Mouse (Mus musculus): Measurements from ENCODE around the gene Nlrp9c. TPM values are rescaled to one million over a fixed set of nuclear protein-coding genes. Genes with fewer than 3 reads are reported as not detected.
"Not testable (repeated sequence)": the region's sequence is repeated elsewhere in the genome, so short reads cannot be mapped to it uniquely, and the experiment has no call there.

Nlrp9c gene
- polyA plus RNA-seq, 1 experiment from 2014 or later = not detected

GRCm38 (mm10) chr7:26311786-26312185 lies 91.7 kb downstream of the Nlrp9c start:
- not testable (repeated sequence) for H3K27me3 ChIP-seq; H3K9me3 ChIP-seq; ATAC-seq (ENCODE audit: borderline replicate concordance, extremely low read depth, low FRiP score, low TSS enrichment); H3K4me2 ChIP-seq; H3K36me3 ChIP-seq; H3K27ac ChIP-seq; H3K4me3 ChIP-seq; H3K4me1 ChIP-seq; H3K9ac ChIP-seq
- WGBS = 80% methylated on average over 4 of the region's 4 CpGs

GRCm38 (mm10) chr7:26306926-26307325 lies 96.6 kb downstream of the Nlrp9c start, which contains the start of gene Cyp2a4:
Gene Cyp2a4 (plus strand): TSS chr7:26307169.
- H3K4me1 ChIP-seq; ATAC-seq (ENCODE audit: borderline replicate concordance, extremely low read depth, low FRiP score, low TSS enrichment); H3K36me3 ChIP-seq: not testable (repeated sequence)

GRCm38 (mm10) chr7:26303429-26304166 lies 99.9 kb downstream of the Nlrp9c start:
- H3K36me3 ChIP-seq; H3K4me1 ChIP-seq; H3K4me3 ChIP-seq; H3K27ac ChIP-seq; H3K9me3 ChIP-seq; H3K9ac ChIP-seq; ATAC-seq (ENCODE audit: borderline replicate concordance, extremely low read depth, low FRiP score, low TSS enrichment); H3K4me2 ChIP-seq; H3K27me3 ChIP-seq: not testable (repeated sequence)
- WGBS = 76% methylated on average over 8 of the region's 8 CpGs

More at GRCm38 (mm10) chr7:26306926-26307325, 96.6 kb downstream of the Nlrp9c start, which contains the start of gene Cyp2a4:
- not testable (repeated sequence) for H3K27ac ChIP-seq, H3K9ac ChIP-seq, H3K27me3 ChIP-seq, H3K9me3 ChIP-seq, H3K4me3 ChIP-seq, H3K4me2 ChIP-seq
- 48% methylated on average over 2 of the region's 2 CpGs for WGBS

Other genes starting within 250 kb of the Nlrp9c start
- gene Cyp2b9, start 230.3 kb downstream of the Nlrp9c start, polyA plus RNA-seq (2015; fragmentation: Nextera tagmentation; extraction: Ambion mirVana) = not detected in 2 replicates
- gene Vmn1r184, start 143.4 kb downstream of the Nlrp9c start, polyA plus RNA-seq (2015; fragmentation: Nextera tagmentation; extraction: Ambion mirVana) = not detected in 2 replicates
- not detected in 2 replicates for gene Cyp2a4, start 96.5 kb downstream of the Nlrp9c start, polyA plus RNA-seq (2015; fragmentation: Nextera tagmentation; extraction: Ambion mirVana)
- gene Nlrp4a, start 31.4 kb upstream of the Nlrp9c start, polyA plus RNA-seq (2015; fragmentation: Nextera tagmentation; extraction: Ambion mirVana) = not detected in 2 replicates
- gene Nlrp9a, start 131.3 kb upstream of the Nlrp9c start, polyA plus RNA-seq (2015; fragmentation: Nextera tagmentation; extraction: Ambion mirVana) = not detected in 2 replicates
- gene Vmn1r185, start 214.8 kb upstream of the Nlrp9c start, polyA plus RNA-seq (2015; fragmentation: Nextera tagmentation; extraction: Ambion mirVana) = not detected in 2 replicates